Mouse (Mus musculus) adrenal gland, postnatal 10 days (tissue): ENCODE measurements around the gene Lsamp. TPM values are rescaled to one million over a fixed set of nuclear protein-coding genes. Genes with fewer than 3 reads are reported as not detected.

ENCODE experiments used
- DNase-seq: peaks from one replicate; pipeline ENCODE4 v3.0.0; 2021; ENCODE audit warnings: mixed read lengths
- total RNA-seq, 2 experiments: library from RNA; stranded (reverse); gene quantifications; 2 replicates each; pipeline ENCODE4 v1.2.3; 2021

The Lsamp gene
- total RNA-seq, 2 experiments from 2014 or later: 4.9 to 10.3 TPM

GRCm38 (mm10) chr16:41557104-41557503, 1572.9 kb downstream of the Lsamp start:
- peak; percentile 9 for DNase-seq

- DNase-seq: no peak
These were observed 1581.1 kb downstream of the Lsamp start for GRCm38 (mm10) chr16:41565233-41565632.

- DNase-seq: no peak
These were observed 1604.6 kb downstream of the Lsamp start for GRCm38 (mm10) chr16:41588675-41589301.

GRCm38 (mm10) chr16:41612229-41612628, 1628.1 kb downstream of the Lsamp start:
- no peak for DNase-seq

DNA sequence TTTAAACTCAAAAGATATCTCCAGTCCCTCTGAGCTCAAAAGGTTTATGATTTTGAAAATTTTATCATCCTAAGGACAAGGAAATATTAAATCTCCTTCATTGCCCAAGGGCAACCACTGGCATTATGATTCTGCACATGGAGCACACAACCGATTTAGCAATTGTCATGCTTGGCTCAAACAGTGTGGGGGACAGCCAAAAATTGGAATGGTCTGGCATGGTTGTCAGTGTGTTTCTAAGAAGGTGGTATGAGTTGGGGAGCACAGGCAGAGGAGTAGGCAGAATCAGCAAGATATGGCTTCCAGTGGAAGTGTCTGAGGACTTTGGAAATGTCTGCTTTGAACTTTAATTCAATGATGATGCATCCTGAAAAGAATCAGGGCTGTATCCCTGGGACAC, 1639.7 kb downstream of the Lsamp start:
- no peak for DNase-seq

DNA sequence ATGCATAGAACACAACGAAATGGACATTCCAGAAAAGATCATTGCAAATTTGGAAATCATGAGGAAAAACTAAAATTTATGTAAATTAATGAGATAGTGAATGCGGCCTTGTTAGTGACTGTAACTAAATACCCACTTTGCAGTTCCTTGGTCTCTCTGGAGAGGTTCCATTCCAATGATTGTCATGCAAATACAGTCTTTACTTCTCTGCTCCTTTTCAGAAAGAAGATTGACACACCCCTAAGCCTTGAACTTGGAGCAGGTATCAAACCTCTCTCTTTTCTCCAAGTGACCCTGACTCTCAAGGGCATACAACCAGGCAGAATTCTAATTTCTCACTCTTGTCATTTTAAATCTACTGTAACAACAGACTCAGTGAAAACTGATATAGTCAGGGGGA, 1649.7 kb downstream of the Lsamp start:
- DNase-seq: no peak

- DNase-seq: no peak
These were observed 1656.7 kb downstream of the Lsamp start for GRCm38 (mm10) chr16:41640876-41641275.

- no peak for DNase-seq
These were observed 1669.1 kb downstream of the Lsamp start for GRCm38 (mm10) chr16:41653261-41653660.

DNA sequence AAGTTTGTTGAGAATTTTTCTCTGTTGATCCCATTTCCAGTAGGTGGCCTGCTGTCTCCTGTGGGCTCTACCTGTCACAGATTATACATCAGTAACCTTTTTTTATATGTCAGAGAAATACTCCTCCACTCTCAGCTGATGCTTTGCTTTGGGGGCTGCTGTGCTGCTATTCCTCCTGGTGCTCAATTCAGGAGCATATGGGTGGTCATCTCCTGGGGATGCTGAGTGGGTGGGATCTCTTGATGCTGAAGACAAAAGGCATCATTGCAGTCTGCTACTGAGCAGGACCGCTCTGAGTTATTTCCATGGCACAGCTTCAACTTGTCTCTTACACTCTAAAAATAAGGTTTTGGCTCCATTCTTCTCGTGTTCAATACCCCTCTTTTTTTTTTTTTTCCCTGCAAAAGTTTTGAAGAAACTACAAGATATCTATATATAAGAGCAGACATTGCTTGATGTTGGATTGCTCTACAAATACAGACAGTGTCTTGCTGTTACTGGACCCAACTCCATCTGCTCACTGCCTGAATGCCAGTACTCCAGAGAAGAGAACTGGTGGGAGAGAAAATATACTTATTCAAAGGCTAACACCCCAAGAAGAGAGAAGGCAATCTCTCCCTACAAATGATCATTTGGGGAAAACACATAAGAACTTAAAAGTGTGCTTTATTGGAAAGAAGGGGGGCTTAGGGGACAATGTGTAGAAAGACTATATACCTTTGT, 1690.3 kb downstream of the Lsamp start:
- no peak for DNase-seq

DNA sequence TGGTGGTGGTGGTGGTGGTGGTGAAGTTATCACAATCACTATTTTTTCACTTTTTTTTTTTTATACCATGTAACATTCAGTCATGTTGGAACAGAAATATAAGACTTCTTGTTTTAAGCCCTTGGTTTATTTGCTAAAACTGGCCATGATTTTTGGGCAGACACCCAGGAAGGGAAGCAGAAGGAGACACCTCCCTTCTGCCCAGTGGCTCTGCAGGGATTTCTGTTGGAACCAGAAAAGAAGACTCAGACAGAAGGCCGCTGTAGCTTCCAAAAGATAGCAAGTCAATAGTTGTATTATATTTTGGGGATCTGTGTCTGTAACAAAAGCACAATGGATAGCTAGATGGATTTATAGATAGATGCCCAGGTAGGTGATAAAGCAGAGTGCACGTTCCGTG, 1691.6 kb downstream of the Lsamp start:
- no peak for DNase-seq

GRCm38 (mm10) chr16:41692435-41692834, 1708.3 kb downstream of the Lsamp start:
- peak; percentile 48 for DNase-seq

- no peak for DNase-seq
These were observed 1717.7 kb downstream of the Lsamp start for GRCm38 (mm10) chr16:41701790-41702428.

GRCm38 (mm10) chr16:41728900-41729585, 1744.9 kb downstream of the Lsamp start:
- DNase-seq: no peak

GRCm38 (mm10) chr16:41729911-41730310, 1745.8 kb downstream of the Lsamp start:
- no peak for DNase-seq

DNA sequence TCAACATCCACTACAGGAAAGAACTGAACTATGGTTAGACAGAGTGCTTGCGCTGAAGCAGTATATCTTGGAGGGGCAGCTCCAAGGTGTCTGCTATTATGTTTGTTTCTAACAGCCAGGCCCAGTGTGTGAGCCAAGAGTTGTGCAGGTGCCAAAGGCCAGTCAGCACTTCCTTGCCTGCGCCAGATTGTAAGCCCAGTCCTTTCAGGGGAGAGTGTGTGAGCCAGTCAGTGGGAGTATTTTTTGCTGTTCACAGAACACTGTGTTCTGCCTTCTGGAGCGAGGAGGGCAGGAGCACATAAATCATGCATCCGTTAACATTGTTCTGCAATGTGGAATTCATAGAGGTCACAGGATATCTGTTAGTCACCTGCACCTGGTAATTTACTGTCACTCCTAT, 1760.9 kb downstream of the Lsamp start:
- DNase-seq: peak; percentile 46

- no peak for DNase-seq
These were observed 1762.2 kb downstream of the Lsamp start for GRCm38 (mm10) chr16:41746235-41746911.

DNA sequence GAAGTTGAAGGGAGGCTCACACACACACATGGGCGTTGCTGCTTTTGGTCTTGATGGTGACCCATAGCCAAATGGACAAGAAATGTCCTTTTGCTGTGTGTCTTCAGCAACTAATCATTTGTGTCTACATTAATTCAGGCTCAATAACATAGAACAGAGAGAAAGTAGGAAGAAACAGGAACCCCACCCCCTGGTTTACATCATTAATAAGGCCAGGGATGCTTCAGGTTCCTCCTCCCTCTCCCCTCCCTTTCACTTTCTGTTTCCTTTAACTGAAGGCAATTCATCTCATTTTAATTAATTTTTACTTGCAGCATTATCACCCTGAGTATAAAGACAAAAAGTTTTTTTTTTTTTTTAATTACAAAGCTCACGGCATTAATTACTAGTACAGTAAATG, 1763.7 kb downstream of the Lsamp start:
- DNase-seq: no peak

DNA sequence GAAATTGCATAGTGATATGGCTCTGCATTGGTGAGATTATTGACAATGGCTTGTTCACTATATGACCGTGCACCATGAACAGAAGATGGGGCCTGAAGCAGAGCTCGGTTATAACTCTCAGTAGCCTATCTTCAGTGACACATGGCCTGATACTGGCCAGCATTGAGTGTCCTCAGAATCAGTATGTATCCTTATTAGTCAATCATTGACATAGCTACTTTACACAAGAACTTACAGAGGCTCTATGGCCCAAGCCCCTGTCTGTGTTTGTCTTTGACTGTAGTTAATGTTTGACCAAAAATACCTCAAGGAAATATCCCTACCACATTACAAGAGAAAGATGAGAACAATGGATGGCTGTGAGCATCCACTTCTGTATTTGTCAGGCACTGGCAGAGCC, 1764.6 kb downstream of the Lsamp start:
- no peak for DNase-seq

GRCm38 (mm10) chr16:41764285-41764684, 1780.1 kb downstream of the Lsamp start:
- DNase-seq: no peak

DNA sequence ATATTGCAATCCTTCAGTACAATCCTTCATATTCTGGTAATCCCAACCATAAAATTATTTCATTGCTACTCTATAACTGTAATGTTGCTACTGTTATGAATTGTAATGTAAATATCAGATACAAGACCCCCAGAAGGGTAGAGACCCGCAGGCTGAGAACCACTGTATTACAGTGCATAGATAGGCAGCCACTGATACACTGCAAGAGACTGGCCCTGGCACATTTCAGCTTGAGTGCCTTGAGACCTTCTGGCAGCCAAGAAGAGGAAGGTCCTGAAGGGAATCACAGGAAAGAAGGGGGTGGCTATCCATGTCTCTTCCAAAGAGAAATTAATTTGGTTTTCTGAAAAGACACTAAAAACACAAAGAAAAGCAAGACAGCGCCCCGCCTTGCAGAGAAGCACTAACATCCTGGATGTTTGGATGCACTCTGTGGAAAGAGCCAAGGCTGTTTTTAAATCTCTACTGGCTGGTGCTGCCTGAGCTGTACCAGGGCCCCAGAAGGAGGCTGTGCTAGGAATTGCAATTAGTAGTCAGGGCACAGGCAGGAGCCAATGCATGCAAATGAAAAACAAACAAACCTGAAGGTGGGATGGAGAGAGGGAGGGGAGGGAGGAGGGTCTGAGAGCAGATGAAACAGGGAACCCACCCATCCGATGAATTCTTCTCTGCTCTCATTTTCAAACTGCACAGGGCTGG, 1787.4 kb downstream of the Lsamp start:
- DNase-seq: no peak

DNA sequence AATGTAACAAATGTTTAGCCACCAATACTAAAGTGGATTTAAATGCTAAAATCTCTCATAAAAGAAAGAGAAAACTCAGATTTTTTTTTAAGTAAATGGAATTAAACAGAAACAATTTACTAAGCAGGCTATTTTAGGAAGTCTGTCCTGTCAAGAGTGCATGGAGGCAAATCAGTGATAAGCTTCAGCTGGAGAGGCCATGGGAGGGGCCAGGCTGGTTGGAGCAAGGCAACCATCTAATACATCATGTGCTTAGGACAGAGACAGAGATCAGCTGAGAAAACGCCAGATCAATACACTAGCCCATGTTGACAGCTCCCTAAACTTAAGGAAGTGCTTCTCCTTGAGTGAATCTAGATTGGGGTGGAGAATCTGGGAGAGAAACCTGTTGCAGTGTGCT, 1793.4 kb downstream of the Lsamp start:
- DNase-seq: no peak

DNA sequence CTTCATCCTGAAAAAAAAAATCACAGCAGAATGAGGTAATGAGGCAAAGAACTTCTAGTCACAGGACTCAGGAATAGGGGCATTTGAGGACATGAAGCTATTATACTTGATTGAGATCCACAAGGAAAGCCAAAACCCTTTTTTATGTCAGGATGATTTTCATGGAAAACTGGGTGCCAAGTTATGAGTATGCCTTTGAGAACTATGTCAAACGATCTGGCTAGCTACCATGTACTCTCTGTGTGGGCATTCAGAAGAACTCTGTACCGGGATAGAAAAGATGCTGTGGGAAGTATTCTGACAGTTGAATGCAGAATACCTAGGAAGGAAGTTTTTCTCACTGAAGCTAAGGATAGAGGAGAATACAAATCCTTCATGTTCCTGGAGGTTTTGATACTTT, 1801.4 kb downstream of the Lsamp start:
- no peak for DNase-seq
